Mouse (Mus musculus) hindbrain, embryonic 12.5 days (tissue): ENCODE measurements around the gene Gpc6. TPM values are rescaled to one million over a fixed set of nuclear protein-coding genes. Genes with fewer than 3 reads are reported as not detected.

Experiments
- ATAC-seq: fragments of 200-750 bp; cut with Nextera tagmentation; 2 replicates; pipeline ENCODE4 v1.8.0; 2017; ENCODE audit warnings: moderate TSS enrichment; ENCODE audit not compliant: low FRiP score
- H3K27ac ChIP-seq: fragments of 300-500 bp; sonication (generic); 2 replicates; pipeline ENCODE4 v1.5.1; 2016; ENCODE audit warnings: mild to moderate bottlenecking
- H3K27me3 ChIP-seq: fragments of 300-500 bp; sonication (generic); 2 replicates; pipeline ENCODE4 v1.6.1; 2016; ENCODE audit warnings: mild to moderate bottlenecking
- H3K36me3 ChIP-seq: fragments of 300-500 bp; sonication (generic); 2 replicates; pipeline ENCODE4 v1.6.1; 2016; ENCODE audit warnings: mild to moderate bottlenecking
- H3K4me1 ChIP-seq: fragments of 300-500 bp; sonication (generic); 2 replicates; pipeline ENCODE4 v1.6.1; 2016
- H3K4me2 ChIP-seq: fragments of 300-500 bp; sonication (generic); replicated peaks from 2 replicates; pipeline ENCODE4 v1.6.1; 2016; ENCODE audit warnings: mild to moderate bottlenecking
- H3K4me3 ChIP-seq: fragments of 300-500 bp; sonication (generic); 2 replicates; pipeline ENCODE4 v1.5.1; 2016; ENCODE audit warnings: mild to moderate bottlenecking
- H3K9ac ChIP-seq: fragments of 300-500 bp; sonication (generic); 2 replicates; pipeline ENCODE4 v1.6.1; 2016; ENCODE audit warnings: mild to moderate bottlenecking, moderate library complexity
- H3K9me3 ChIP-seq: fragments of 300-500 bp; sonication (generic); replicated peaks from 2 replicates; pipeline ENCODE4 v1.6.1; 2016; ENCODE audit warnings: mild to moderate bottlenecking
- WGBS: fragments of 180-500 bp; shearing (Covaris S2); methylation state at CpG from one replicate; pipeline ENCODE4 v1.1.7; 2016; 5-methylcytosine and 5-hydroxymethylcytosine counted together
- polyA plus RNA-seq: library from polyadenylated mRNA; unstranded; fragments of >200 nt; fragmentation: Nextera tagmentation; extraction: Ambion mirVana; gene quantifications from 2 replicates; pipeline ENCODE4 v1.2.1, GENCODE M21; 2016

The Gpc6 gene
- polyA plus RNA-seq, 1 experiment from 2014 or later, result 35.0 TPM

DNA sequence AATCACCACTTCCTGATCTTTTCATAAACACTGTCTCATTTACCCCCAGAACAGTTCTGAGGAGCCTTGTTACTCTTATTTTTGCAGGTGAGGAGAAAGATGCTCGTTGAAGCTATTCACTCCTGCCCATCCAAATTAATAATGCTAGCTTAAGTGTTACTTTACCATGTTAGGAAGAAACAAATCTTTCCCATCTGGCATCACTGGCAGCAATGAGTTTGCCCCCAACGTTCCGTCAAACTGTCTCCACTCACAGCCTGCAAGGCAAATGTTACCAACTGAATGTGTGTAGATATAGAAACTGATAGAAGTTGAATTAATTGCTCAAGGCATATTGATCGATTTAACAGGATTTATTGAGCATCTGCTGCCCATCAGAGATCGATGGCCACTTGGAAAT, 1047.5 kb downstream of the Gpc6 start:
- Histone ChIP-seq H3K27me3 (no peaks in the 10 kb centered on the region), H3K27ac (no peak overlapping the region), H3K9ac (no peak overlapping the region), H3K36me3 (no peaks in the 10 kb centered on the region), H3K4me3 (no peak overlapping the region), H3K9me3 (no peaks in the 10 kb centered on the region), H3K4me2 (no peak overlapping the region), H3K4me1 (no peaks in the 10 kb centered on the region)
- ATAC-seq, result no peak
- 89% methylated on average over 5 of the region's 5 CpGs for WGBS

DNA sequence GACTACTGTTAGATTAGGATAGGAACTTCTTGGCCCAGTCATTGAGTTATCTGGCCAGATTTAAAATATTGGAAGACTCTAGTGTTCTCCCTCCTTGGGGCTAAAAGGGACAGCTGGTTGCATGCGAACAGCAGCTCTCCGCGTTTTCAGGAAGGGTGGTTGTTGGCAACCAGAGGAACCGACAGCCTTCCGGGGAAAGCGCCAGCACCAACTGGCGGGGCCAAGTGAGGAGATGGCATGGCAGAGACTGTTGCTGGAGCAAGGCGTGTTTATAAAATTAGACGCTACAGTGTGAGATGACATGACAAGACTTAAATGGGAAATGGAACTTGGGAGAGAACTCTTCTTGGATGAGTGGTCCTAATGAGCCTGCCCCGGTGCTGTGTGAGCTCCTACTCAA, 1056.4 kb downstream of the Gpc6 start:
- WGBS, result 93% methylated on average over 10 of the region's 10 CpGs
- Histone ChIP-seq H3K9ac (no peak overlapping the region), H3K36me3 (no peaks in the 10 kb centered on the region), H3K9me3 (no peaks in the 10 kb centered on the region), H3K4me3 (no peak overlapping the region), H3K27ac (no peak overlapping the region), H3K4me2 (no peak overlapping the region), H3K27me3 (no peaks in the 10 kb centered on the region), H3K4me1 (no peaks in the 10 kb centered on the region)
- ATAC-seq, result no peak

- H3K27me3 ChIP-seq, result no peaks in the 10 kb centered on the region
- no peaks in the 10 kb centered on the region for H3K9me3 ChIP-seq
- H3K9ac ChIP-seq, result no peak overlapping the region
- no peak for ATAC-seq
- H3K36me3 ChIP-seq, result no peaks in the 10 kb centered on the region
- WGBS, result 88% methylated on average over 10 of the region's 10 CpGs
- H3K4me3 ChIP-seq, result no peak overlapping the region
- no peaks in the 10 kb centered on the region for H3K4me1 ChIP-seq
- no peak overlapping the region for H3K27ac ChIP-seq
- H3K4me2 ChIP-seq, result no peak overlapping the region
These were observed 1063.3 kb downstream of the Gpc6 start for GRCm38 (mm10) chr14:117988444-117988843.

- 82% methylated on average over 8 of the region's 8 CpGs for WGBS
These were observed 1065.1 kb downstream of the Gpc6 start for GRCm38 (mm10) chr14:117990203-117990602.

DNA sequence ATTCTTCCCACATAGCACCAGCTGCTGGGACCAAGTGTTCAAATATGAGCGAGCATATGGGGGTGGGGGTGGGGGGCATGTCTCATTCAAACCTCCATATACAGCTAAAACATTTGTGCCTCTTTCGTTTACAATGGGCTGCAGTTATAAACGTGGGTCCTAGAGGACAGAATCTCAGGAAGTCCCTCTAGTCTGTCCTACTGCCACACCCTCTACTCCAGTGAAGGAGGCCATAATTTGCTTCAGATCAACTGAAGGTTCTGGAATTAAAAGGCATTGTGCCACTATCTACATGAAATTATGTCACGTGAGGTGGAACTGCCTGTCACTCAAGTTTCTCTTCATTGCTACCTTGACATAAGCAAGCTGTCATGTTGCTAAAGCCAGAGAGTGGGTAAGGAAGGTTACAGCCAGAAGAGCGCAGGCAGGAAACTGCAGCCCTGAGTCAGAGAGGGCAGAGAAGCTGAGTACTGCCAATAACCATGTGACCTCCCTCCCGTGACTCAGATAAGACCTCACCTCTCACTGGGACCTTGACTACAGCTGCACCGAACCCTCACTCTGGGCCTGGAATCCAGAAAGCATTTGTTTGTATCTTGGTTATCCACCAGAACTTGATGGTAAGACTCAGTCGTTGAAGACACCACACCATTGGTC, 1067.6 kb downstream of the Gpc6 start:
- H3K9ac ChIP-seq, result no peak overlapping the region
- 0 out of 2 replicates have a peak, but pooled peaks have one; percentile 29 for ATAC-seq
- H3K4me2 ChIP-seq, result no peak overlapping the region
- H3K27ac ChIP-seq, result no peak overlapping the region
- H3K4me1 ChIP-seq, result no peaks in the 10 kb centered on the region
- no peaks in the 10 kb centered on the region for H3K27me3 ChIP-seq
- H3K4me3 ChIP-seq, result no peak overlapping the region
- no peaks in the 10 kb centered on the region for H3K36me3 ChIP-seq
- WGBS, result 78% methylated on average over 8 of the region's 8 CpGs
- H3K9me3 ChIP-seq, result no peaks in the 10 kb centered on the region

More at GRCm38 (mm10) chr14:117990203-117990602, 1065.1 kb downstream of the Gpc6 start:
- no peaks in the 10 kb centered on the region for H3K4me1 ChIP-seq
- no peak overlapping the region for H3K27ac ChIP-seq
- H3K4me3 ChIP-seq, result no peak overlapping the region
- no peak overlapping the region for H3K9ac ChIP-seq
- H3K27me3 ChIP-seq, result no peaks in the 10 kb centered on the region
- no peaks in the 10 kb centered on the region for H3K36me3 ChIP-seq
- no peaks in the 10 kb centered on the region for H3K9me3 ChIP-seq
- ATAC-seq, result no peak
- H3K4me2 ChIP-seq, result no peak overlapping the region

DNA sequence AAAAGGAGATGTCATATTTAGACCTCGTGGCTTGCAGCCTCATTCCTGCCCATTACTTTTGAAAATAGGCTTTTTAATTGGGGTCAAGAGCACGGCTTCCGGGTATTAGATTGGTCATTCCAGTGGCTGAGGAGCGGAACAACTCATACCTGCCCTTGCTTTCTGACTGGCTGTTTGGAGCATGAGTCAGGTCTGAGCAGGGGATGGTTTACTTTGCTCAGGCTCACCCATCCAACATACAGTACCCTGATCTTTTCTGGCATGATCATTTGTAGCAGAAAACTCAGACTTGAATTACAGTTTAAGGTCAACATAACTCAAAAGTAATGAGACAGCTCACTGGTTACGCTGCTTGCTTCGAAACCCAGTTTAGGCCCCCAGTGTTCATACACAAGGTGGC, 1068.7 kb downstream of the Gpc6 start:
- H3K27me3 ChIP-seq, result no peaks in the 10 kb centered on the region
- no peak for ATAC-seq
- H3K9me3 ChIP-seq, result no peaks in the 10 kb centered on the region
- H3K27ac ChIP-seq, result no peak overlapping the region
- no peaks in the 10 kb centered on the region for H3K4me1 ChIP-seq
- H3K36me3 ChIP-seq, result no peaks in the 10 kb centered on the region
- H3K4me2 ChIP-seq, result no peak overlapping the region
- no peak overlapping the region for H3K4me3 ChIP-seq
- WGBS, result 89% methylated on average over 6 of the region's 6 CpGs
- no peak overlapping the region for H3K9ac ChIP-seq

GRCm38 (mm10) chr14:118004434-118004833, 1079.3 kb downstream of the Gpc6 start:
- no peak overlapping the region for H3K9ac ChIP-seq
- no peaks in the 10 kb centered on the region for H3K9me3 ChIP-seq
- H3K36me3 ChIP-seq, result no peaks in the 10 kb centered on the region
- H3K27ac ChIP-seq, result no peak overlapping the region
- H3K4me2 ChIP-seq, result no peak overlapping the region
- no peak for ATAC-seq
- H3K4me1 ChIP-seq, result peaks cover 19% of the 10 kb centered on the region
- 93% methylated on average over 10 of the region's 10 CpGs for WGBS
- no peak overlapping the region for H3K4me3 ChIP-seq
- H3K27me3 ChIP-seq, result peaks cover 2% of the 10 kb centered on the region; the same call in 1 of the 2 replicates

DNA sequence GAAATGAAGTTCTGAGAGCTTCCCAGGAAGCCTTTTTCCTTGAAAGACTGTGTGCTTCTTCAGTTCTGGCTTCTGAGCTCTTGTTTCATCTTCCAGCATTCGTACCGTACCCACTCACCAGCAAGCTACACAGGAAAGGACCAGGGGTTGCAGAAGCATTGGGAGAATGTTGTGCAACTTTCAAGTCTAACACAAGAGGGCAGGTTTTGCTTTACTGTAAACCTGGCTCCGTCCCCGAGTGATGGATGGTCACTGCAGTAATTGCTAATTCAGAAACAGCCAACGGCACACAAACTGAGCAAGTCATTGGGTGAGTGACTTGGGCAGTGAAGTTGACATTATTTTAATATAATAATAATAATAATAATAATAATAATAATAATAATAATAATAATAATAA, 1080.6 kb downstream of the Gpc6 start:
- peak; percentile 54; the same call in 1 of the 2 replicates for ATAC-seq
- H3K36me3 ChIP-seq, result no peaks in the 10 kb centered on the region
- no peak overlapping the region for H3K27ac ChIP-seq
- no peaks in the 10 kb centered on the region for H3K9me3 ChIP-seq
- no peak overlapping the region for H3K9ac ChIP-seq
- H3K4me1 ChIP-seq, result peaks cover 19% of the 10 kb centered on the region
- H3K27me3 ChIP-seq, result peaks cover 2% of the 10 kb centered on the region; the same call in 1 of the 2 replicates
- 24% methylated on average over 5 of the region's 5 CpGs for WGBS
- H3K4me3 ChIP-seq, result no peak overlapping the region
- no peak overlapping the region for H3K4me2 ChIP-seq

GRCm38 (mm10) chr14:118009541-118009940, 1084.4 kb downstream of the Gpc6 start:
- H3K9ac ChIP-seq, result no peak overlapping the region
- no peaks in the 10 kb centered on the region for H3K4me1 ChIP-seq
- no peak overlapping the region for H3K4me3 ChIP-seq
- 85% methylated on average over 9 of the region's 9 CpGs for WGBS
- no peak overlapping the region for H3K4me2 ChIP-seq
- no peaks in the 10 kb centered on the region for H3K27me3 ChIP-seq
- H3K9me3 ChIP-seq, result no peaks in the 10 kb centered on the region
- no peak for ATAC-seq
- no peak overlapping the region for H3K27ac ChIP-seq
- H3K36me3 ChIP-seq, result no peaks in the 10 kb centered on the region

DNA sequence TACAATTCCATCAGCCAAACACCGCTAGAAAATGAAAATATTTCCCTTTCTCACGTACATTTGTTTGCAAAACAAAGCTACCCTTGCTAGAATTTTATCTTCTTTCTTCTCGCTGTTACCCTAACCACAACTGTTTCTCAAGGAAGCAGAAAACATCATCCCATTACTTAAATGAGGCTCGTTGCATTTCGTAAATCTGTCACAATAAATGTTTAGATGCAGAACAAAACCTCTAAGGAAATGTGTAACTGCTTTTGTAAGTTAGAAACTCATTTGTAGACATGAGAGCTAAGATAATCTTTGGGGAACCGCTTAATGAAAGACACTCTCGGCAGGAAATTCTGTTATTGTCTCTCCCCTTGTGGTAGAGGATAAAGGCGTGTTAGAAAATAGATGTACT, 1088.1 kb downstream of the Gpc6 start:
- 79% methylated on average over 8 of the region's 8 CpGs for WGBS
- no peak overlapping the region for H3K4me2 ChIP-seq
- H3K9ac ChIP-seq, result no peak overlapping the region
- no peak overlapping the region for H3K27ac ChIP-seq
- no peaks in the 10 kb centered on the region for H3K4me1 ChIP-seq
- no peak for ATAC-seq
- H3K27me3 ChIP-seq, result no peaks in the 10 kb centered on the region
- no peaks in the 10 kb centered on the region for H3K9me3 ChIP-seq
- no peak overlapping the region for H3K4me3 ChIP-seq
- H3K36me3 ChIP-seq, result no peaks in the 10 kb centered on the region

GRCm38 (mm10) chr14:118019314-118019713, 1094.2 kb downstream of the Gpc6 start:
- H3K4me1 ChIP-seq, result no peaks in the 10 kb centered on the region
- H3K4me2 ChIP-seq, result no peak overlapping the region
- no peak for ATAC-seq
- no peaks in the 10 kb centered on the region for H3K36me3 ChIP-seq
- 86% methylated on average over 5 of the region's 5 CpGs for WGBS
- no peak overlapping the region for H3K27ac ChIP-seq
- H3K9me3 ChIP-seq, result no peaks in the 10 kb centered on the region
- H3K4me3 ChIP-seq, result no peak overlapping the region
- no peaks in the 10 kb centered on the region for H3K27me3 ChIP-seq
- no peak overlapping the region for H3K9ac ChIP-seq

- ATAC-seq, result no peak
- no peak overlapping the region for H3K4me3 ChIP-seq
These were observed 1096.9 kb downstream of the Gpc6 start for GRCm38 (mm10) chr14:118021867-118022543.

More at GRCm38 (mm10) chr14:118021867-118022543, 1096.9 kb downstream of the Gpc6 start:
- Histone ChIP-seq H3K27ac (no peak overlapping the region), H3K36me3 (no peaks in the 10 kb centered on the region), H3K4me1 (no peaks in the 10 kb centered on the region), H3K4me2 (no peak overlapping the region), H3K9me3 (no peaks in the 10 kb centered on the region), H3K27me3 (no peaks in the 10 kb centered on the region), H3K9ac (no peak overlapping the region)
- WGBS, result 60% methylated on average over 10 of the region's 10 CpGs
